Mouse (Mus musculus) MEL (cell line): ENCODE results near the gene Cacna1c. TPM values are rescaled to one million over a fixed set of nuclear protein-coding genes. Genes with fewer than 3 reads are reported as not detected.

Source experiments
- DNase-seq: peaks from one replicate; pipeline ENCODE4 v3.0.0; 2011; ENCODE audit warnings: low read depth, low spot score
- H3K27ac ChIP-seq: 2 replicates; pipeline ENCODE4 v1.5.1; 2012; ENCODE audit warnings: low read depth, mild to moderate bottlenecking, control low read depth, low read length, moderate library complexity; ENCODE audit not compliant: control insufficient read depth
- H3K27me3 ChIP-seq, 2 experiments: fragments of 150-350 bp in 1 of 2; sonication (generic) in 1 of 2; 2 replicates each; pipeline ENCODE4 v1.6.1; 2012; ENCODE audit warnings: low read length in 2 of 2, mild to moderate bottlenecking in 2 of 2, improper control_type of control experiment in 1 of 2, moderate library complexity in 1 of 2; ENCODE audit not compliant: insufficient read depth in 2 of 2, control insufficient read depth in 1 of 2
- H3K36me3 ChIP-seq, 2 experiments: 2 replicates each; pipeline ENCODE4 v1.6.1; 2012 to 2014; ENCODE audit warnings: low read length in 2 of 2, improper control_type of control experiment in 1 of 2, inconsistent platforms in 1 of 2, mild to moderate bottlenecking in 1 of 2; ENCODE audit not compliant: insufficient read depth in 2 of 2, control insufficient read depth in 1 of 2
- H3K4me1 ChIP-seq, 2 experiments: fragments of 150-350 bp in 1 of 2; sonication (generic) in 1 of 2; 2 replicates each; pipeline ENCODE4 v1.6.1; 2012; ENCODE audit warnings: low read length in 2 of 2, improper control_type of control experiment in 1 of 2, mild to moderate bottlenecking in 1 of 2; ENCODE audit not compliant: insufficient read depth in 2 of 2, control insufficient read depth in 1 of 2
- H3K4me3 ChIP-seq, 2 experiments: fragments of 150-350 bp in 1 of 2; sonication (generic) in 1 of 2; 2 replicates each; pipeline ENCODE4 v1.5.1; 2012; ENCODE audit warnings: low read depth in 2 of 2, low read length in 2 of 2, mild to moderate bottlenecking in 2 of 2, moderate library complexity in 2 of 2, control low read depth in 1 of 2, improper control_type of control experiment in 1 of 2; ENCODE audit not compliant: control insufficient read depth in 1 of 2, insufficient read depth in 1 of 2
- H3K79me2 ChIP-seq: 2 replicates; pipeline ENCODE4 v1.6.1; 2012; ENCODE audit warnings: mild to moderate bottlenecking, low read length, moderate library complexity; ENCODE audit not compliant: control insufficient read depth, poor library complexity, insufficient read depth
- H3K9ac ChIP-seq: 2 replicates; pipeline ENCODE4 v1.6.1; 2012; ENCODE audit warnings: low read depth, mild to moderate bottlenecking, control low read depth, low read length, moderate library complexity; ENCODE audit not compliant: control insufficient read depth, poor library complexity, severe bottlenecking
- H3K9me3 ChIP-seq: fragments of 150-350 bp; sonication (generic); replicated peaks from 2 replicates; pipeline ENCODE4 v1.6.1; 2012; ENCODE audit warnings: mild to moderate bottlenecking, low read length, improper control_type of control experiment, moderate library complexity; ENCODE audit not compliant: insufficient read depth
- CHD2 ChIP-seq: IDR thresholded peaks from 2 replicates; pipeline ENCODE4 v1.6.1; 2011; ENCODE audit warnings: low read length, improper control_type of control experiment
- ETS1 ChIP-seq: IDR thresholded peaks from 2 replicates; pipeline ENCODE4 v1.6.1; 2012; ENCODE audit warnings: low read depth, mild to moderate bottlenecking, inconsistent platforms, low read length, improper control_type of control experiment, moderate library complexity
- JUND ChIP-seq: IDR thresholded peaks from 2 replicates; pipeline ENCODE4 v1.6.1; 2011; ENCODE audit warnings: low read depth, mild to moderate bottlenecking, improper control_type of control experiment, low read length
- KAT2A ChIP-seq: conservative IDR thresholded peaks from 2 replicates; pipeline ENCODE4 v1.6.1; 2012; ENCODE audit warnings: low read depth, low read length, improper control_type of control experiment, inconsistent platforms
- MAX ChIP-seq: IDR thresholded peaks from 2 replicates; pipeline ENCODE4 v1.6.1; 2011; ENCODE audit warnings: low read length, improper control_type of control experiment
- MEF2A ChIP-seq: IDR thresholded peaks from 2 replicates; pipeline ENCODE4 v1.6.1; 2014; ENCODE audit warnings: low read depth, mild to moderate bottlenecking, inconsistent platforms, low read length, improper control_type of control experiment; ENCODE audit not compliant: poor library complexity, insufficient replicate concordance, severe bottlenecking; ENCODE audit errors: extremely low read depth
- MYB ChIP-seq: IDR thresholded peaks from 2 replicates; pipeline ENCODE4 v1.6.1; 2011; ENCODE audit warnings: mild to moderate bottlenecking, low read depth, low read length, improper control_type of control experiment
- NRF1 ChIP-seq: IDR thresholded peaks from 2 replicates; pipeline ENCODE4 v1.6.1; 2014; ENCODE audit warnings: low read depth, mild to moderate bottlenecking, inconsistent platforms, low read length, improper control_type of control experiment, moderate library complexity; ENCODE audit not compliant: poor library complexity, insufficient read depth, severe bottlenecking
- RAD21 ChIP-seq: IDR thresholded peaks from 2 replicates; pipeline ENCODE4 v1.6.1; 2011; ENCODE audit warnings: mild to moderate bottlenecking, low read depth, low read length, improper control_type of control experiment
- RCOR1 ChIP-seq: IDR thresholded peaks from 2 replicates; pipeline ENCODE4 v1.6.1; 2012; ENCODE audit warnings: low read depth, mild to moderate bottlenecking, inconsistent platforms, low read length, improper control_type of control experiment
- SIN3A ChIP-seq: IDR thresholded peaks from 2 replicates; pipeline ENCODE4 v1.6.1; 2012; ENCODE audit warnings: low read length, improper control_type of control experiment, inconsistent platforms
- SMC3 ChIP-seq: IDR thresholded peaks from 2 replicates; pipeline ENCODE4 v1.6.1; 2011; ENCODE audit warnings: low read depth, low read length, improper control_type of control experiment
- TAL1 ChIP-seq: IDR thresholded peaks from 2 replicates; pipeline ENCODE4 v1.6.1; 2012; ENCODE audit warnings: mild to moderate bottlenecking, inconsistent platforms, low read length, moderate library complexity, mixed read lengths
- TBP ChIP-seq: IDR thresholded peaks from 2 replicates; pipeline ENCODE4 v1.8.0; 2011; ENCODE audit warnings: low read depth, low read length, improper control_type of control experiment
- USF2 ChIP-seq, 2 experiments: IDR thresholded peaks; 2 replicates each; pipeline ENCODE4 v1.6.1; 2011 to 2012; ENCODE audit warnings: improper control_type of control experiment in 2 of 2, low read length in 2 of 2, borderline replicate concordance in 1 of 2, inconsistent platforms in 1 of 2, low read depth in 1 of 2, mild to moderate bottlenecking in 1 of 2; ENCODE audit not compliant: insufficient read depth in 1 of 2
- ZC3H11A ChIP-seq: IDR thresholded peaks from 2 replicates; pipeline ENCODE4 v1.6.1; 2012; ENCODE audit warnings: low read depth, mild to moderate bottlenecking, inconsistent platforms, low read length, improper control_type of control experiment
- ZKSCAN1 ChIP-seq: IDR thresholded peaks from 2 replicates; pipeline ENCODE4 v1.6.1; 2012; ENCODE audit warnings: low read depth, mild to moderate bottlenecking, inconsistent platforms, low read length, improper control_type of control experiment, moderate library complexity
- polyA plus RNA-seq, 2 experiments: library from polyadenylated mRNA; stranded (reverse) in 1 of 2; unstranded in 1 of 2; fragments of >175 nt in 1 of 2; fragments of >200 nt in 1 of 2; gene quantifications; 2 replicates each; pipeline versions ENCODE4 v1.2.1 to v1.2.4; 2012; ENCODE audit warnings: low replicate concordance in 2 of 2, low read depth in 1 of 2; ENCODE audit not compliant: insufficient read length in 2 of 2, insufficient read depth in 1 of 2, missing spikeins in 1 of 2
- total RNA-seq: library from RNA; depleted of rRNA; stranded (reverse); fragments of 300-350 nt; gene quantifications from 2 replicates; pipeline ENCODE4 v1.2.3, GENCODE M21; 2012

Gene Cacna1c
- total and polyA plus RNA-seq, 3 experiments = 3.4 to 4.4 TPM; not detected in 1

DNA sequence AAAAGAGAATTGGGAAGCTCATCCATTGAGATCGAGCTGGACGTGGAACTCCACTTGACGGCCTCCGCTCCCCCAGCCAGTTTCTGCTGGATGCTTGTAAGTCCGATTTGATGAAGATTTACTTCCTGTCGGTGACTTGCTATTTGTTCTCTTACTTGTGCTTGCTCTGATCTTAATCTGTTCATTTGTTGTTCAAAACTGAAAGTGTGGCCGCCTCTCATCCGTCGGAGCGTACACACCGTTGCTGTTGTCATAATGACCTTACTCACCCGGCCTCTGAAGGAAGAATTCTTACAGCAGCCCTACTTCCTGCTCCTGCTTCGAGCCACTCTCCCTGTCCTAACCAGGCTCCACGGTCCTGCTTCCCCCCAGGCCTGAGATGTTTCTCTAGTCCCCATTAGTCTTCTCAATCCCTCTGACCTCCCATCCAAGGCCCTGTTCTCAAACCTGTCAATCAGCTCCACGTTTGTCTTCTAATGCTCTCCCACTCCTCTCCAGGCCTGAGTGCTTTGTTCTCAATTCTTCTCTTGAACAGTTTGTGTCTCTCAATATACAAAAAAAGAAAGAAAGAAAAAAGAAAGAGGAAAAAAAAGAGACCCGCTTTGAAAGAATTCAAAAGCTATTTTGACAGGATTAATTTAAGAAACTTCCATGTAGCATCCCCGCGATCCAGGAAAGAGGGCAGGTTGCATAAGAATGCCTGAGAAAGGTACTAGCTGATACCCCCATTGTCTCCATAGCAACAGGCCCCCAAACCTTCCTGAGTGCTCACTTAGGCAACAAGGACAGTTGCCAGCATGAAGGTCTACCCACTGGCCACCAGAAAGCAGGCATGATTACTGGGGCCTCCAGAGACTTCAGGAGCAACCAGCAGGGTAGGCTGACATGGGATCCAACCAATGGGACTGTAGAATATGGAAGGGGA lies 331.3 kb downstream of the Cacna1c start (continued):
- no peak for TF ChIP-seq RAD21

DNA sequence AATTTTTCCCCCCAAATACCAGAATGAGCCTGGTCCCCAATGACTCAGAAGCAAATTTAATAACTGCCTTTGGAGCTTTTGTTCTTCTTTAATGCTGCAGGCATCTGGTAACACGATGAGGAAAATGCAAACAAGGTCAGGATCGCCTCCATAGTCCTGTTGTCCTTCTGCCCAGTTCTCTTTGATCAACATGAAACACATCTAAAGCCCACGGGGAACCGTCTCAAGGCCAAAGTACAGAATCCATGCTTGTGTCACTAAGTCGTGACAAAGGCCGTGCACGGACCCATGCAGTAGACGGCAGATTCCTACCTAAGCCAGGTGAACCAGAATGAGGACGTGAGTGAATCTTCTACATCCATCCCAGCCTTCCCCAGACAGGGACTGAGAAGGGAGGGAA lies 333.5 kb downstream of the Cacna1c start:
- Histone ChIP-seq H3K9ac (no peak overlapping the region), H3K4me1 (no peaks in the 10 kb centered on the region), H3K27me3 (peaks cover 3 to 5% of the 10 kb centered on the region in 2 experiments), H3K27ac (no peak overlapping the region), H3K36me3 (no peaks in the 10 kb centered on the region), H3K4me3 (no peak overlapping the region), H3K79me2 (no peaks in the 10 kb centered on the region), H3K9me3 (no peaks in the 10 kb centered on the region)
- DNase-seq = no peak
- TF ChIP-seq ZKSCAN1 (no peak), KAT2A (no peak), RCOR1 (no peak), MYB (no peak), NRF1 (no peak), CHD2 (no peak), ETS1 (no peak)

DNA sequence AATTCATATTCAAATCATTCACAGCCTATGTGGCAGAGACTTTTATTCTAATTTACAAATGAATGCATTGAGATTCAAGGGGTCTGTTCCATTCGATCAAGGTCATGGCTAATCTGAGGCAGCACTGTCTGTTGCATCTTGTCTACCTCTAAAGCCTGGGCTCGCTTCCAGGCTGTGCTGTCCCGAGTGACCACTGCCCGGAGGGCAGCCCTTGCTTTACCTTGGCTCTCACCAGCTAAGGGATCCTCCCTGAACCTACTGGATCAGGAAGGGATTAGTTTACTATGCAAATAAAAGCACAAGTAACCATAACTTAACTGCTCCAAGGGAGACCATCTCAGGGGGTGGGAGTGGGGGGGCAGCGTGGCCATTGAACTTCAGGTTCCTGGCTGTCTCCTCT lies 334.1 kb downstream of the Cacna1c start:
- no peaks in the 10 kb centered on the region for H3K4me1 ChIP-seq
- H3K27ac ChIP-seq = no peak overlapping the region
- no peaks in the 10 kb centered on the region for H3K79me2 ChIP-seq
- no peaks in the 10 kb centered on the region for H3K9me3 ChIP-seq
- no peak overlapping the region for H3K4me3 ChIP-seq
- TF ChIP-seq MEF2A (no peak), NRF1 (no peak), TBP (no peak), SMC3 (no peak), TAL1 (no peak), USF2 (IDR thresholded peaks at IDR 0.05; ENCODE audit: borderline replicate concordance in 1 of 2, insufficient read depth in 1 of 2, low read depth in 1 of 2, low read length in 2 of 2) (no peak), SIN3A (no peak), ZC3H11A (no peak), JUND (no peak), MAX (no peak)
- H3K36me3 ChIP-seq = no peaks in the 10 kb centered on the region
- DNase-seq = no peak
- H3K27me3 ChIP-seq = peaks cover 2% of the 10 kb centered on the region in 2 experiments; a peak in 3 of 4 replicates
- no peak overlapping the region for H3K9ac ChIP-seq
